ENCODE assay signal across 16 mouse cellular contexts in genomic region chr8:125460602-125461001, GRCm38 (mm10).
DNase-seq lines count a peak whose midpoint lies in the region; ATAC-seq and TF ChIP-seq lines count a peak whose summit lies in the region.
"Had no signal": no experiment of that assay in that cellular context is flagged by ENCODE, and none has a peak within 500 bp of the region (broad histone marks: within the 10 kb centered on the region; RNA-seq: fewer than 3 reads in every experiment).

No protein-coding gene starts in this region.

- H3K4me3 ChIP-seq in heart, embryonic 12.5 days: no peak overlapping the region
- no peak overlapping the region for H3K4me3 ChIP-seq in midbrain, embryonic 14.5 days (replicated peaks; ENCODE audit: low read depth, low read length)
- no peak overlapping the region for H3K4me3 ChIP-seq in midbrain, embryonic 16.5 days (ENCODE audit: low read depth, low read length)
- no peak overlapping the region for H3K4me3 ChIP-seq in stomach, postnatal 0 days (ENCODE audit: low read depth, low read length)
- H3K4me3 ChIP-seq: intestine, embryonic 15.5 days; left cerebral cortex, adult 2 months; stomach, embryonic 15.5 days had no signal

- H3K36me3 ChIP-seq in heart, embryonic 12.5 days: peaks cover 50% of the 10 kb centered on the region
- H3K36me3 ChIP-seq in midbrain, embryonic 14.5 days (ENCODE audit: control insufficient read depth, insufficient read depth, low read length): peaks cover 12% of the 10 kb centered on the region
- H3K36me3 ChIP-seq in midbrain, embryonic 16.5 days (ENCODE audit: control insufficient read depth, insufficient read depth, low read length): no peaks in the 10 kb centered on the region
- peaks cover 3% of the 10 kb centered on the region; the same call in 1 of the 2 replicates for H3K36me3 ChIP-seq in stomach, postnatal 0 days (ENCODE audit: control insufficient read depth, insufficient read depth, low read length)

- no peak for DNase-seq in heart, postnatal 25 days (ENCODE audit: low spot score)
- no peak for DNase-seq in midbrain, embryonic 14.5 days
- DNase-seq in adrenal gland, adult 2 months: peak; percentile 85
- peak; percentile 38 for DNase-seq in stomach, postnatal 0 days (ENCODE audit: low spot score)
- no peak for DNase-seq in adipocyte (ENCODE audit: low spot score)
- no peak for DNase-seq in layer of hippocampus, adult 9-10 months (ENCODE audit: low spot score)
- DNase-seq: cerebellum, adult 11-12 months; kidney, postnatal 36 days; liver; right cerebral cortex, postnatal 14 days had no signal

- 25% methylated on average over 6 of the region's 6 CpGs for WGBS in heart, embryonic 12.5 days
- 19% methylated on average over 6 of the region's 6 CpGs for WGBS in midbrain, embryonic 14.5 days
- WGBS in midbrain, embryonic 16.5 days: 24% methylated on average over 6 of the region's 6 CpGs
- WGBS in stomach, postnatal 0 days: 52% methylated on average over 6 of the region's 6 CpGs

- no peak for ATAC-seq in heart, embryonic 12.5 days (ENCODE audit: insufficient number of reproducible peaks, low FRiP score)
- ATAC-seq in midbrain, embryonic 14.5 days (ENCODE audit: low FRiP score, low TSS enrichment): no peak
- no peak for ATAC-seq in midbrain, embryonic 16.5 days
- peak; percentile 72 for ATAC-seq in stomach, postnatal 0 days (ENCODE audit: low FRiP score, low TSS enrichment)
- ATAC-seq: intestine, embryonic 15.5 days had no signal

- H3K27ac ChIP-seq in heart, embryonic 12.5 days (ENCODE audit: poor library complexity, severe bottlenecking): peak overlapping the region; percentile 51
- 0 out of 2 replicates have a peak overlapping the region, but pooled peaks have one; percentile 1 for H3K27ac ChIP-seq in midbrain, embryonic 14.5 days (replicated peaks; ENCODE audit: low read depth, low read length)
- H3K27ac ChIP-seq in midbrain, embryonic 16.5 days (ENCODE audit: low read length): no peak overlapping the region
- H3K27ac ChIP-seq in stomach, postnatal 0 days (replicated peaks): peak overlapping the region; percentile 20; the same call in 1 of the 2 replicates
- H3K27ac ChIP-seq: intestine, embryonic 15.5 days; left cerebral cortex, adult 2 months; stomach, embryonic 15.5 days had no signal

- H3K9me3 ChIP-seq in heart, embryonic 12.5 days (replicated peaks): no peaks in the 10 kb centered on the region
- no peaks in the 10 kb centered on the region for H3K9me3 ChIP-seq in midbrain, embryonic 14.5 days (ENCODE audit: control insufficient read depth, low read length)
- no peaks in the 10 kb centered on the region for H3K9me3 ChIP-seq in midbrain, embryonic 16.5 days (replicated peaks; ENCODE audit: control insufficient read depth, low read length, poor library complexity, severe bottlenecking)
- no peaks in the 10 kb centered on the region for H3K9me3 ChIP-seq in stomach, postnatal 0 days (ENCODE audit: control insufficient read depth, low read length)
- H3K9me3 ChIP-seq: intestine, embryonic 15.5 days; stomach, embryonic 15.5 days had no signal

- H3K4me1 ChIP-seq in heart, embryonic 12.5 days (replicated peaks): peaks cover 32% of the 10 kb centered on the region
- peaks cover 16% of the 10 kb centered on the region for H3K4me1 ChIP-seq in midbrain, embryonic 14.5 days (ENCODE audit: control insufficient read depth, insufficient read depth, low read length)
- H3K4me1 ChIP-seq in midbrain, embryonic 16.5 days (ENCODE audit: control insufficient read depth, insufficient read depth, low read length): peaks cover 17% of the 10 kb centered on the region; the same call in 1 of the 2 replicates
- no peaks in the 10 kb centered on the region for H3K4me1 ChIP-seq in stomach, postnatal 0 days (replicated peaks; ENCODE audit: control insufficient read depth, insufficient read depth)
- H3K4me1 ChIP-seq: intestine, embryonic 15.5 days had no signal

- intact Hi-C loops in heart, postnatal 25 days (cut with DNase I): no loop called here

- no peak for TF ChIP-seq CTCF in stomach, postnatal 0 days (IDR thresholded peaks at IDR 0.05; ENCODE audit: low read depth)

- TF ChIP-seq EP300 in stomach, postnatal 0 days (optimal IDR thresholded peaks at IDR 0.05): no peak

- 0 out of 2 replicates have a peak overlapping the region, but pooled peaks have one; percentile 20 for H3K9ac ChIP-seq in heart, embryonic 12.5 days
- no peak overlapping the region for H3K9ac ChIP-seq in midbrain, embryonic 14.5 days (replicated peaks; ENCODE audit: low read length)
- H3K9ac ChIP-seq in midbrain, embryonic 16.5 days (ENCODE audit: low read depth, low read length): no peak overlapping the region
- no peak overlapping the region for H3K9ac ChIP-seq in stomach, postnatal 0 days (ENCODE audit: low read length)
- H3K9ac ChIP-seq: intestine, embryonic 15.5 days; stomach, embryonic 15.5 days had no signal

- H3K4me2 ChIP-seq in heart, embryonic 12.5 days: no peak overlapping the region
- H3K4me2 ChIP-seq in midbrain, embryonic 14.5 days (ENCODE audit: low read length): no peak overlapping the region
- no peak overlapping the region for H3K4me2 ChIP-seq in midbrain, embryonic 16.5 days (ENCODE audit: low read length)
- H3K4me2 ChIP-seq in stomach, postnatal 0 days (replicated peaks; ENCODE audit: low read depth): no peak overlapping the region
- H3K4me2 ChIP-seq: intestine, embryonic 15.5 days; stomach, embryonic 15.5 days had no signal

- H3K27me3 ChIP-seq in heart, embryonic 12.5 days (replicated peaks): no peaks in the 10 kb centered on the region
- H3K27me3 ChIP-seq in midbrain, embryonic 14.5 days (ENCODE audit: control insufficient read depth, insufficient read depth, low read length): no peaks in the 10 kb centered on the region
- H3K27me3 ChIP-seq in midbrain, embryonic 16.5 days (ENCODE audit: control insufficient read depth, insufficient read depth, low read depth, low read length): no peaks in the 10 kb centered on the region
- H3K27me3 ChIP-seq in stomach, postnatal 0 days (ENCODE audit: control insufficient read depth, insufficient read depth, low read length): no peaks in the 10 kb centered on the region
- H3K27me3 ChIP-seq: CH12.LX; intestine, embryonic 15.5 days; stomach, embryonic 15.5 days had no signal

Comparison
In these comparisons a context has a peak if more than half of its experiments do, and no peak if none do; other contexts are left out.
1. DNase-seq: peak in adrenal gland, adult 2 months (single experiment) and stomach, postnatal 0 days (single experiment); none in heart, postnatal 25 days (single experiment), midbrain, embryonic 14.5 days (single experiment), adipocyte (single experiment) and layer of hippocampus, adult 9-10 months (single experiment).